Mouse (Mus musculus): ENCODE measurements around the gene Limk2. TPM values are rescaled to one million over a fixed set of nuclear protein-coding genes. Genes with fewer than 3 reads are reported as not detected.

The Limk2 gene
- total and polyA plus RNA-seq, 3 experiments: 21.3 to 40.2 (median 21.7) TPM

GRCm38 (mm10) chr11:3301075-3301474, 107.9 kb downstream of the Limk2 start:
- no peak for DNase-seq

GRCm38 (mm10) chr11:3298813-3299185, 110.2 kb downstream of the Limk2 start:
- DNase-seq: no peak

GRCm38 (mm10) chr11:3297871-3298812, 110.8 kb downstream of the Limk2 start:
- no peak for DNase-seq

GRCm38 (mm10) chr11:3296056-3296455, 112.9 kb downstream of the Limk2 start:
- no peak for DNase-seq

- no peak for DNase-seq
These were observed 114.3 kb downstream of the Limk2 start for GRCm38 (mm10) chr11:3294641-3295040.

Other genes with a start within 250 kb of the Limk2 start
- gene Sfi1, start 215.7 kb downstream of the Limk2 start, total RNA-seq (2021): 10 to 100 TPM; 50.7 to 54.8 TPM
- gene Sfi1, start 215.7 kb downstream of the Limk2 start, polyA plus RNA-seq (2012; rRNA removed): 24.6 and 27.4 TPM in 2 replicates
- gene Eif4enif1, start 206.8 kb downstream of the Limk2 start, total RNA-seq (2021): 10 to 100 TPM; 55.4 to 67.1 TPM
- gene Eif4enif1, start 206.8 kb downstream of the Limk2 start, polyA plus RNA-seq (2012; rRNA removed): 25.8 and 27.2 TPM in 2 replicates
- 100 to 1,000 TPM in 1 of 2 experiments, 10 to 100 TPM in 1; 86.3 to 104 TPM for gene Drg1, start 142.8 kb downstream of the Limk2 start, total RNA-seq (2021)
- gene Drg1, start 142.8 kb downstream of the Limk2 start, polyA plus RNA-seq (2012; rRNA removed): 5.4 and 7.2 TPM in 2 replicates
- 10 to 100 TPM; 19.7 to 30.4 TPM for gene Patz1, start 120.3 kb downstream of the Limk2 start, total RNA-seq (2021)
- 73.0 and 73.9 TPM in 2 replicates for gene Patz1, start 120.3 kb downstream of the Limk2 start, polyA plus RNA-seq (2012; rRNA removed)
- 10 to 100 TPM in 1 of 2 experiments, 1 to 10 TPM in 1; 8.0 to 14.0 TPM for gene Pik3ip1, start 78.8 kb downstream of the Limk2 start, total RNA-seq (2021)
- gene Pik3ip1, start 78.8 kb downstream of the Limk2 start, polyA plus RNA-seq (2012; rRNA removed): 40.3 and 43.3 TPM in 2 replicates
- gene Rnf185, start 43.2 kb upstream of the Limk2 start, total RNA-seq (2021): 10 to 100 TPM; 33.5 to 36.8 TPM
- gene Rnf185, start 43.2 kb upstream of the Limk2 start, polyA plus RNA-seq (2012; rRNA removed): 23.0 and 33.2 TPM in 2 replicates
- under 1 TPM in 1 of 2 experiments, not detected in 1; 0.14 TPM for gene Pla2g3, start 79.1 kb upstream of the Limk2 start, total RNA-seq (2021)
- 0.52 and 0.65 TPM in 2 replicates for gene Pla2g3, start 79.1 kb upstream of the Limk2 start, polyA plus RNA-seq (2012; rRNA removed)
- 1 to 10 TPM in 1 of 2 experiments, under 1 TPM in 1; 0.72 to 1.8 TPM for gene Inpp5j, start 95.6 kb upstream of the Limk2 start, total RNA-seq (2021)
- gene Inpp5j, start 95.6 kb upstream of the Limk2 start, polyA plus RNA-seq (2012; rRNA removed): 1.8 and 2.6 TPM in 2 replicates
- gene Selenom, start 105.5 kb upstream of the Limk2 start, total RNA-seq (2021): 10 to 100 TPM; 31.7 to 54.5 TPM
- gene Selenom, start 105.5 kb upstream of the Limk2 start, polyA plus RNA-seq (2012; rRNA removed): 89.0 and 131 TPM in 2 replicates
- 10 to 100 TPM; 45.1 to 59.8 TPM for gene Smtn, start 131.4 kb upstream of the Limk2 start, total RNA-seq (2021)
- gene Smtn, start 131.4 kb upstream of the Limk2 start, polyA plus RNA-seq (2012; rRNA removed): 33.2 and 36.2 TPM in 2 replicates
- 10 to 100 TPM; 33.4 to 39.0 TPM for gene Morc2a, start 240.0 kb upstream of the Limk2 start, total RNA-seq (2021)
- gene Morc2a, start 240.0 kb upstream of the Limk2 start, polyA plus RNA-seq (2012; rRNA removed): 6.8 and 7.3 TPM in 2 replicates

Measured in adrenal gland, adult 2 months (tissue).